15 mouse cellular contexts compared by ENCODE assay signal in the genomic region with DNA sequence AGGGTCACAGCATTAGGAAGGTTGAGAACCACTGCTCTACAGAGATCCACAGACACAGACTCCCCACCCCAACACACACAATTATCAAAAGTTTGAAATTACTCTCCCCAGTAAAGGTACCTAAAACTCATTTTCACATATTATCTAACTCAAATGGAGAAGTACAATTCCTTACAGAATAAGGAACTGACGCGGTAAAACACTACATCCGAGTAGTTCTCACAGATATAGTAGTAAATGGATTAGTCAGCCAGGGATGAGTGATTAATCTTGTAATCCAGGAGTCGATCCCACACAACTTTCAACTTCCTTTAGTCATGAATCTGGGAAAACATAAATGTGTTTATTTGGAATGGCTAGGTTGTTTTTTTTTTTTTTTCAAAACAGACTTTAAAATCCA.
"Had no signal": no experiment of that assay in that cellular context is flagged by ENCODE, and none has a peak within 500 bp of the region (broad histone marks: within the 10 kb centered on the region; RNA-seq: fewer than 3 reads in every experiment).

No protein-coding gene starts in this region.

- H3K27me3 ChIP-seq: megakaryocyte, embryonic 14.5 days; midbrain, embryonic 13.5 days; midbrain, embryonic 15.5 days; neural tube, embryonic 12.5 days; stomach, embryonic 15.5 days had no signal

- ATAC-seq: midbrain, embryonic 13.5 days; midbrain, embryonic 15.5 days had no signal

- H3K27ac ChIP-seq: midbrain, embryonic 13.5 days; midbrain, embryonic 15.5 days; neural tube, embryonic 12.5 days; stomach, embryonic 15.5 days; stomach, postnatal 0 days had no signal

- H3K36me3 ChIP-seq: midbrain, embryonic 15.5 days; stomach, embryonic 15.5 days had no signal

- H3K9ac ChIP-seq: lung, embryonic 14.5 days; midbrain, embryonic 13.5 days; midbrain, embryonic 15.5 days; neural tube, embryonic 12.5 days; stomach, embryonic 15.5 days had no signal

- H3K4me3 ChIP-seq: megakaryocyte, embryonic 14.5 days; midbrain, embryonic 13.5 days; midbrain, embryonic 15.5 days; neural tube, embryonic 12.5 days; stomach, embryonic 15.5 days had no signal

- H3K4me1 ChIP-seq: midbrain, embryonic 13.5 days; neural tube, embryonic 12.5 days; stomach, embryonic 15.5 days had no signal

- DNase-seq: lung, adult 18-20 months; lung, embryonic 14.5 days; lung, postnatal 10 days; lung, postnatal 4 days; right cerebral cortex, postnatal 14 days; thymus, adult 2 months; thymus, postnatal 25 days; thymus, postnatal 4 days had no signal

- H3K9me3 ChIP-seq: stomach, embryonic 15.5 days had no signal

- H3K4me2 ChIP-seq: lung, embryonic 14.5 days; midbrain, embryonic 11.5 days; midbrain, embryonic 13.5 days; midbrain, embryonic 15.5 days; neural tube, embryonic 12.5 days; stomach, embryonic 15.5 days had no signal
